Mouse (Mus musculus) embryonic fibroblast, embryonic 13.5 days (primary cell): ENCODE measurements around the gene Tas2r143.

Experiments
- CTCF ChIP-seq: IDR thresholded peaks from 2 replicates; pipeline ENCODE4 v1.5.1; 2011; ENCODE audit warnings: mild to moderate bottlenecking, control low read depth, low read length, moderate library complexity, borderline replicate concordance; ENCODE audit not compliant: insufficient read depth
- POLR2A ChIP-seq: IDR thresholded peaks from 2 replicates; pipeline ENCODE4 v1.6.1; 2011; ENCODE audit warnings: low read depth, mild to moderate bottlenecking, control low read depth, low read length, moderate library complexity

DNA sequence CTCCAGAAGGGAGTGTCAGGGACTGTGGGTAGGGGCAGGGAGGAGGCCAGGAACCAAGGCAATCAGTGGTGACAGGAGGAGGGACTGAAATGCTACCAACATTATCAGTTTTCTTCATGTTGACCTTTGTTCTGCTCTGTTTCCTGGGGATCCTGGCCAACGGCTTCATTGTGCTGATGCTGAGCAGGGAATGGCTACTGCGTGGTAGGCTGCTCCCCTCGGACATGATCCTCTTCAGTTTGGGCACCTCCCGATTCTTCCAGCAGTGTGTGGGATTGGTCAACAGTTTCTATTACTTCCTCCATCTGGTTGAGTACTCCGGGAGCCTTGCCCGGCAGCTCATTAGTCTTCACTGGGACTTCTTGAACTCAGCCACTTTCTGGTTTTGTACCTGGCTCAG lies 34.4 kb downstream of the Tas2r143 start, which contains the start of gene Tas2r126:
- TF ChIP-seq CTCF (no peak), POLR2A (no peak)
